Mouse (Mus musculus): ENCODE measurements around the gene Fnbp4. TPM values are rescaled to one million over a fixed set of nuclear protein-coding genes. Genes with fewer than 3 reads are reported as not detected.
A peak's percentile ranks its signal among the peaks of the same experiment; 100 is the strongest.

The Fnbp4 gene
- polyA plus RNA-seq, 1 experiment from 2014 or later = 129 TPM

DNA sequence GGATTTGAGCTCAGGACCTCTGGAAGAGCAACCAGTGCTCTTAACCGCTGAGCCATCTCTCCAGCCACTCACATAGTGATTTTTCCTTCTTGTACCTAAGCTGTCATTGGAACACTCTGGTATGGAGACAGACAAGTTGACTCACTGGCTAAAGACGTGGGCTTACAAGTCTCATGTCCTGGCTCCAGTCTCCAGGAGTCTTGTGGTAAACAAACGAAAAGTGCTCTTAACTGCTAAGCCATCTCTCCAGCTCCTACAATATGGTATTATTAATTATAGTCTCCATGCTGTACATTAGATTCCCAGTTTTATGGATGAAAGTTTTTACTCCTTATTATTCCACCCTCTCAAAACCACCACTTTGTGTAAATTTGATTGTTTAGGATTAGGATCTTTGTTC, 20.0 kb downstream of the Fnbp4 start:
- H3K4me3 ChIP-seq (replicated peaks; ENCODE audit: low read length) = no peak overlapping the region
- WGBS = 92% methylated on average over 3 of the region's 3 CpGs
- no peak for ATAC-seq

DNA sequence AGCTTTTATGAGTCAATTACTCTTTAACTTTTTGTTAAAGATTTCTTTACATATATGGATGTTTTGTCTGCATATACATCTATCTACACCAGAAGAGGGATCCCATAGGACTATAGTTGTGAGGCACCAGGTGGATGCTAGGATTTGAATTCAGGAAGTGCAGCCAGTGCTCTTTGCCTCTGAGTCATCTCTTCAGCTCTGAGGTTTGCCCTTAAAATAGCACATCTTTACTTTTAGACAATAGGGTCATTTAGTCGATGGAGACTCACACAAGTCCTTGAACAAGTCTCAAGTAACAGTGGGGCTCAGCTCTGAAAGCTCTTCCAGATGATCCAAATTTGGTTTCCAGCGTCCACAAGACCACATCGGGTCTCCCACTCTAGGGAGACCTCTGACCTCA, 36.2 kb downstream of the Fnbp4 start:
- H3K4me2 ChIP-seq (ENCODE audit: low read length) = no peak overlapping the region
- 58% methylated on average over 3 of the region's 3 CpGs for WGBS
- H3K36me3 ChIP-seq (ENCODE audit: control insufficient read depth, insufficient read depth) = peaks cover 17% of the 10 kb centered on the region
- H3K9ac ChIP-seq (replicated peaks; ENCODE audit: low read depth, low read length) = no peak overlapping the region
- peaks cover 9% of the 10 kb centered on the region; the same call in 1 of the 2 replicates for H3K4me1 ChIP-seq (replicated peaks; ENCODE audit: control insufficient read depth, insufficient read depth, low read length)
- H3K4me3 ChIP-seq (replicated peaks; ENCODE audit: low read length) = no peak overlapping the region
- no peaks in the 10 kb centered on the region for H3K9me3 ChIP-seq (ENCODE audit: control insufficient read depth, low read length)
- no peak overlapping the region for H3K27ac ChIP-seq (ENCODE audit: low read length)
- H3K27me3 ChIP-seq (replicated peaks; ENCODE audit: control insufficient read depth, insufficient read depth, low read length) = no peaks in the 10 kb centered on the region
- no peak for ATAC-seq

More for the DNA sequence above, 20.0 kb downstream of the Fnbp4 start:
- H3K27me3 ChIP-seq (replicated peaks; ENCODE audit: control insufficient read depth, insufficient read depth, low read length) = no peaks in the 10 kb centered on the region
- no peaks in the 10 kb centered on the region for H3K9me3 ChIP-seq (ENCODE audit: control insufficient read depth, low read length)
- no peak overlapping the region for H3K4me2 ChIP-seq (ENCODE audit: low read length)
- H3K27ac ChIP-seq (ENCODE audit: low read length) = no peak overlapping the region
- no peaks in the 10 kb centered on the region for H3K4me1 ChIP-seq (replicated peaks; ENCODE audit: control insufficient read depth, insufficient read depth, low read length)
- peaks cover 63% of the 10 kb centered on the region for H3K36me3 ChIP-seq (ENCODE audit: control insufficient read depth, insufficient read depth)
- no peak overlapping the region for H3K9ac ChIP-seq (replicated peaks; ENCODE audit: low read depth, low read length)

DNA sequence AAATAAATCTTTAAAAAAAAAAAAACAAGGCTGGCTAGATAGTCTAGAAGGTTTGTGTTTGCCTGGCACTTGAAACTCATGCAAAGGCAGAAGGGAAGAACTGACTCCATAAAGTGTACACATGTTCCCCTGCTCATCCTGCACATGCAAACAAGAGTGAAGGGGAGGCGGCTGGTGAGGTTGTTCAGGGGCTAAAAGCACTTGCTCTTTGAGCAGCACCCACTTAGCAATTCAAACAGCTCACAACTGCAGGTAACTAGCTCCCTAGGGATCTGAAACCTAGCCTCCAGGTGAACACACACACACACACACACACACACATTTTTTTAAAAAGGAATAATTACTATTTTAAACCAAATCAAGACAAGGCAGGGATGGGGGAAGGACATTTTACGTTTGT, 36.8 kb downstream of the Fnbp4 start:
- no peak overlapping the region for H3K4me2 ChIP-seq (ENCODE audit: low read length)
- no peak overlapping the region for H3K9ac ChIP-seq (replicated peaks; ENCODE audit: low read depth, low read length)
- no peaks in the 10 kb centered on the region for H3K27me3 ChIP-seq (replicated peaks; ENCODE audit: control insufficient read depth, insufficient read depth, low read length)
- H3K36me3 ChIP-seq (ENCODE audit: control insufficient read depth, insufficient read depth) = peaks cover 17% of the 10 kb centered on the region
- no peak for ATAC-seq
- no peaks in the 10 kb centered on the region for H3K9me3 ChIP-seq (ENCODE audit: control insufficient read depth, low read length)
- H3K4me1 ChIP-seq (replicated peaks; ENCODE audit: control insufficient read depth, insufficient read depth, low read length) = peaks cover 9% of the 10 kb centered on the region; the same call in 1 of the 2 replicates
- H3K27ac ChIP-seq (ENCODE audit: low read length) = no peak overlapping the region
- WGBS = 54% methylated on average over 2 of the region's 2 CpGs
- no peak overlapping the region for H3K4me3 ChIP-seq (replicated peaks; ENCODE audit: low read length)

- peaks cover 15% of the 10 kb centered on the region for H3K36me3 ChIP-seq (ENCODE audit: control insufficient read depth, insufficient read depth)
- no peaks in the 10 kb centered on the region for H3K27me3 ChIP-seq (replicated peaks; ENCODE audit: control insufficient read depth, insufficient read depth, low read length)
- peak; percentile 54 for ATAC-seq
- H3K9me3 ChIP-seq (ENCODE audit: control insufficient read depth, low read length) = no peaks in the 10 kb centered on the region
- H3K4me3 ChIP-seq (replicated peaks; ENCODE audit: low read length) = peak within 1 kb of the TSS; percentile 29
- peak within 1 kb of the TSS; percentile 38 for H3K9ac ChIP-seq (replicated peaks; ENCODE audit: low read depth, low read length)
- 7% methylated on average over 11 of the region's 11 CpGs for WGBS
- peak within 1 kb of the TSS; percentile 52 for H3K4me2 ChIP-seq (ENCODE audit: low read length)
- no peak within 1 kb of the TSS for H3K27ac ChIP-seq (ENCODE audit: low read length)
- peaks cover 9% of the 10 kb centered on the region; the same call in 1 of the 2 replicates for H3K4me1 ChIP-seq (replicated peaks; ENCODE audit: control insufficient read depth, insufficient read depth, low read length)
Observed at GRCm38 (mm10) chr2:90782458-90782857, 37.3 kb downstream of the Fnbp4 start, which contains the start of gene Agbl2. Gene Agbl2 (plus strand): TSS chr2:90782727.

DNA sequence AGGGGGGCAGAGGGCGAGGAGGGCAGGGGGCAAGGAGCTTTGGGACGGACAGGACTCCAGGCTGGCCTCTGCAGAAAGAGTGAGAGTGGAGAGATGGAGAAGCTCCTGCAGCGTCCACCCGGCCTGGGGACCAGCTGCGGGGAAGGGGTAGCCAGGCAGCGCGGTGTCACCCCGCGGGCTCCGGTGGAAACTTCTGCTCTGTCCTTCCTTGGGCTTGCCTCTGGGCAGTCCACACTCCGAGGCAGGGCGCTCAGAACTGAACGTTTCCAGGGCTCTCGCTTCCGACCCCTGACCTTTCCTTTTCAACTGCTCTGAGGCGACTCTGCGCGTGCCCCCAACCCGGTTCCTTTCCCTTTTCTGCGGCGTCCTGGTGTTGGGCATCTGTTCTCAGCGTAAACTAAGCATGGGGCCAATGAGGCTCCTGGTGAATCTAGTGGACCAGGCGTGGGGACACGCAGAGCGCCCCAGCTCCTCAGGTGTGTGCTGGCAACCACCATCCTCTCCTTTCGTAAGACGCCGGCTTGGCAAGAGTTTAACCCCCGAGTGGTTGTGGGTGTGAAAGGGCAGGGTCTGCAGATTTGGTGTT, 37.8 kb downstream of the Fnbp4 start:
- Histone ChIP-seq H3K4me3 (replicated peaks; ENCODE audit: low read length) (peak overlapping the region; percentile 29), H3K9ac (replicated peaks; ENCODE audit: low read depth, low read length) (peak overlapping the region; percentile 38), H3K27ac (ENCODE audit: low read length) (no peak overlapping the region), H3K4me2 (ENCODE audit: low read length) (peak overlapping the region; percentile 52), H3K4me1 (replicated peaks; ENCODE audit: control insufficient read depth, insufficient read depth, low read length) (peaks cover 9% of the 10 kb centered on the region; the same call in 1 of the 2 replicates), H3K27me3 (replicated peaks; ENCODE audit: control insufficient read depth, insufficient read depth, low read length) (no peaks in the 10 kb centered on the region), H3K36me3 (ENCODE audit: control insufficient read depth, insufficient read depth) (peaks cover 13% of the 10 kb centered on the region), H3K9me3 (ENCODE audit: control insufficient read depth, low read length) (no peaks in the 10 kb centered on the region)
- peak; percentile 61 for ATAC-seq
- WGBS = 3% methylated on average over 28 of the region's 29 CpGs

- 85% methylated on average over 2 of the region's 2 CpGs for WGBS
- Histone ChIP-seq H3K27me3 (replicated peaks; ENCODE audit: control insufficient read depth, insufficient read depth, low read length) (no peaks in the 10 kb centered on the region), H3K4me3 (replicated peaks; ENCODE audit: low read length) (no peak overlapping the region), H3K4me2 (ENCODE audit: low read length) (no peak overlapping the region), H3K9ac (replicated peaks; ENCODE audit: low read depth, low read length) (no peak overlapping the region), H3K9me3 (ENCODE audit: control insufficient read depth, low read length) (no peaks in the 10 kb centered on the region), H3K36me3 (ENCODE audit: control insufficient read depth, insufficient read depth) (no peaks in the 10 kb centered on the region), H3K27ac (ENCODE audit: low read length) (no peak overlapping the region), H3K4me1 (replicated peaks; ENCODE audit: control insufficient read depth, insufficient read depth, low read length) (peaks cover 3% of the 10 kb centered on the region; the same call in 1 of the 2 replicates)
- ATAC-seq = no peak
Observed at GRCm38 (mm10) chr2:90788126-90788525, 43.0 kb downstream of the Fnbp4 start.

GRCm38 (mm10) chr2:90808241-90809126, 63.3 kb downstream of the Fnbp4 start:
- no peaks in the 10 kb centered on the region for H3K4me1 ChIP-seq (replicated peaks; ENCODE audit: control insufficient read depth, insufficient read depth, low read length)
- no peaks in the 10 kb centered on the region for H3K27me3 ChIP-seq (replicated peaks; ENCODE audit: control insufficient read depth, insufficient read depth, low read length)
- no peak for ATAC-seq
- H3K9me3 ChIP-seq (ENCODE audit: control insufficient read depth, low read length) = no peaks in the 10 kb centered on the region
- H3K4me3 ChIP-seq (replicated peaks; ENCODE audit: low read length) = no peak overlapping the region
- no peaks in the 10 kb centered on the region for H3K36me3 ChIP-seq (ENCODE audit: control insufficient read depth, insufficient read depth)
- H3K4me2 ChIP-seq (ENCODE audit: low read length) = no peak overlapping the region
- no peak overlapping the region for H3K27ac ChIP-seq (ENCODE audit: low read length)
- H3K9ac ChIP-seq (replicated peaks; ENCODE audit: low read depth, low read length) = no peak overlapping the region
- WGBS = 84% methylated on average over 6 of the region's 6 CpGs

DNA sequence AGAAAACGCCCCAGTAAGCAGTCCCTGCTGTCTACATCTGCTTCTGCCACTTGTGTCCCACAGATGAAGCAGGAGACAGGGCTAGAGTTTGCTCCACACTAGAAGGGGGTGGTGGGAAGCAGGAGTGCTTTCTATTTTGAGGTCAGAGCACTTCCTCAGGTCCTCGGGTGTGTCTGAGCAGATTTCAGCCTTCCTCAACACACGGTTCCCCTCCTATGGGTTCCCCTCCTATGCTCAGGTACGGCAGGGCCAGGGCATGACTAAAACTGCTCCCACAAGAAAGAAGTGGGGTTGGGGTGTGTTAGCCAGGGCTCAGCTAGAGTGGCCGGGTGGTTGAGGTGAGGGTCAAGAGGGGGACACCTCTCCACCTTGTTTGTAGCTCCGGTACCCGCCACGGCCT, 65.6 kb downstream of the Fnbp4 start:
- H3K4me1 ChIP-seq (replicated peaks; ENCODE audit: control insufficient read depth, insufficient read depth, low read length) = no peaks in the 10 kb centered on the region
- no peak overlapping the region for H3K4me3 ChIP-seq (replicated peaks; ENCODE audit: low read length)
- ATAC-seq = no peak
- no peaks in the 10 kb centered on the region for H3K9me3 ChIP-seq (ENCODE audit: control insufficient read depth, low read length)
- H3K36me3 ChIP-seq (ENCODE audit: control insufficient read depth, insufficient read depth) = no peaks in the 10 kb centered on the region
- no peak overlapping the region for H3K27ac ChIP-seq (ENCODE audit: low read length)
- no peak overlapping the region for H3K4me2 ChIP-seq (ENCODE audit: low read length)
- 87% methylated on average over 8 of the region's 8 CpGs for WGBS
- H3K27me3 ChIP-seq (replicated peaks; ENCODE audit: control insufficient read depth, insufficient read depth, low read length) = no peaks in the 10 kb centered on the region
- no peak overlapping the region for H3K9ac ChIP-seq (replicated peaks; ENCODE audit: low read depth, low read length)

DNA sequence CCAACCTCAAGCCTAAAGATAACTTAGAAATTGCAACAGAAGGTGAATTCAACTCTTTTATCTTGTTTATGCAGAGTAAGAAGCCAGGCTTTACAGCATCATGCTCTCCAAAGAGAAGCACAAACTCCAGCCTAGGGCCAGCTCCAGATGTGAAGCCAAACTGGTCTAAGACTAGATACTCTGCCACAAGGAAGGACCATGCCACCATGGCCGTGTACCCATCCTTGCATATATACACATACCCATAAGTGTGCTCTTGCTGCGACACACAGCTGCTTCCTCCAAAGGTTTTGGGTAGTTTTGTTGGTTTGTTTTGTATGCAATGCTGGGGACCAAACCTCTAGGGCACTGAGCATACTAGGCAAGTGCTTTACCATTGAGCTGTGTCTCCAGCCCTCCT, 70.1 kb downstream of the Fnbp4 start:
- no peaks in the 10 kb centered on the region for H3K27me3 ChIP-seq (replicated peaks; ENCODE audit: control insufficient read depth, insufficient read depth, low read length)
- no peak overlapping the region for H3K27ac ChIP-seq (ENCODE audit: low read length)
- no peak overlapping the region for H3K9ac ChIP-seq (replicated peaks; ENCODE audit: low read depth, low read length)
- H3K9me3 ChIP-seq (ENCODE audit: control insufficient read depth, low read length) = no peaks in the 10 kb centered on the region
- 81% methylated on average over 2 of the region's 2 CpGs for WGBS
- ATAC-seq = no peak
- no peaks in the 10 kb centered on the region for H3K36me3 ChIP-seq (ENCODE audit: control insufficient read depth, insufficient read depth)
- no peaks in the 10 kb centered on the region for H3K4me1 ChIP-seq (replicated peaks; ENCODE audit: control insufficient read depth, insufficient read depth, low read length)
- H3K4me2 ChIP-seq (ENCODE audit: low read length) = no peak overlapping the region
- no peak overlapping the region for H3K4me3 ChIP-seq (replicated peaks; ENCODE audit: low read length)
